Mouse (Mus musculus) kidney, adult 18-20 months (tissue): ENCODE measurements around the gene Gm49369.
"Not testable (repeated sequence)": the region's sequence is repeated elsewhere in the genome, so short reads cannot be mapped to it uniquely, and the experiment has no call there.

Experiments used
- DNase-seq: peaks from one replicate; pipeline ENCODE4 v3.0.0; 2021

Gm49369 gene

GRCm38 (mm10) chr7:142323396-142324117, 58.9 kb downstream of the Gm49369 start:
- DNase-seq = no peak

- no peak for DNase-seq
Measured at GRCm38 (mm10) chr7:142322641-142323040, 59.8 kb downstream of the Gm49369 start.

- not testable (repeated sequence) for DNase-seq
Measured at GRCm38 (mm10) chr7:142321637-142322306, 60.7 kb downstream of the Gm49369 start.
